Mouse (Mus musculus) liver, embryonic 13.5 days (tissue): Measurements from ENCODE around the gene Ccnt2. TPM values are rescaled to one million over a fixed set of nuclear protein-coding genes. Genes with fewer than 3 reads are reported as not detected.

ENCODE experiments used
- ATAC-seq: fragments of 200-750 bp; cut with Nextera tagmentation; 2 replicates; pipeline ENCODE4 v1.8.0; 2017; ENCODE audit warnings: low read depth, mild to moderate bottlenecking, moderate number of reproducible peaks, moderate library complexity
- DNase-seq: peaks from one replicate; pipeline ENCODE4 v3.0.0; 2022
- H3K27ac ChIP-seq: fragments of 300-500 bp; sonication (generic); 2 replicates; pipeline ENCODE4 v1.5.1; 2015; ENCODE audit warnings: moderate library complexity, mild to moderate bottlenecking, inconsistent platforms
- H3K27me3 ChIP-seq: fragments of 300-500 bp; sonication (generic); 2 replicates; pipeline ENCODE4 v1.6.1; 2015; ENCODE audit warnings: mild to moderate bottlenecking, inconsistent platforms
- H3K36me3 ChIP-seq: fragments of 300-500 bp; sonication (generic); 2 replicates; pipeline ENCODE4 v1.6.1; 2015; ENCODE audit warnings: mild to moderate bottlenecking, inconsistent platforms
- H3K4me1 ChIP-seq: fragments of 300-500 bp; sonication (generic); replicated peaks from 2 replicates; pipeline ENCODE4 v1.6.1; 2015; ENCODE audit warnings: inconsistent platforms
- H3K4me2 ChIP-seq: fragments of 300-500 bp; sonication (generic); 2 replicates; pipeline ENCODE4 v1.6.1; 2015; ENCODE audit warnings: inconsistent platforms, mild to moderate bottlenecking, moderate library complexity
- H3K4me3 ChIP-seq: fragments of 300-500 bp; sonication (generic); replicated peaks from 2 replicates; pipeline ENCODE4 v1.5.1; 2015; ENCODE audit warnings: mild to moderate bottlenecking, inconsistent platforms
- H3K9ac ChIP-seq: fragments of 300-500 bp; sonication (generic); 2 replicates; pipeline ENCODE4 v1.6.1; 2015; ENCODE audit warnings: mild to moderate bottlenecking, inconsistent platforms
- H3K9me3 ChIP-seq: fragments of 300-500 bp; sonication (generic); replicated peaks from 2 replicates; pipeline ENCODE4 v1.6.1; 2016; ENCODE audit warnings: inconsistent platforms
- WGBS: fragments of 180-500 bp; shearing (Covaris S2); methylation state at CpG from one replicate; pipeline ENCODE4 v1.1.7; 2015; ENCODE audit not compliant: insufficient replicate concordance; 5-methylcytosine and 5-hydroxymethylcytosine counted together
- polyA plus RNA-seq: library from polyadenylated mRNA; unstranded; fragments of >200 nt; fragmentation: Nextera tagmentation; extraction: Ambion mirVana; gene quantifications from 2 replicates; pipeline ENCODE4 v1.2.1, GENCODE M21; 2015

Gene Ccnt2
- polyA plus RNA-seq, 1 experiment from 2014 or later, result 28.0 TPM

DNA sequence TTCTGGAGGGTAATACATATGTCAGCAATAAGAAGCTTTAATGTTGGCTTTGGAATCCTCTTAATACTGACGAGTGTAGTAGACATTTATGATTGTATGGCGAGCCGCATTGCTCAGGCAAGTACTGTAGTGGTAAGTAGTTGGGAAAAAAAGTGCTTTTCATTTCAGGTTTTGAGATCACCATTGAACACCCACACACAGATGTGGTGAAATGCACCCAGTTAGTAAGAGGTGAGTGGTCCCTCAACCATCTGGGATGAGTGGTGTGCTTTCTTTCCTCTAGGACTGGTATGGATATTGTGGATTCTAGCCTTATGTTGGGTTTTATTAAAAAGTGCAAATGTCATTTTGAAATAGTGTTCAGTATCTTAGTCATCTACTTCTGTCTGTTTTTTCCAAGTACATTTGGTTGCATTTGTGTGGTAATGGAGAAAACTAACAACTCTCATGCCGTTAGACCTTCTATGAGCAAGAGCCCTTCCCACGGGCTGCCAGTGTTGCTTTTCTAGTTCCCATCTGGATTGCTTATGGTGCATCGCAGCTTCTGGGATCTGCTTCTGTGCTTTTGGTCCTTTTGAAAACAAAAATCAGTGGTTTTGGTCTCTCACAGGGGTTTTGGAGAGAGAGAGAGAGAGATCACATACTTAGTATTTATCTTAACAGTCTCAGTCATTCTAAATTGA lies 21.3 kb downstream of the Ccnt2 start:
- ATAC-seq, result no peak
- no peak for DNase-seq
- H3K4me2 ChIP-seq, result no peak overlapping the region
- H3K9ac ChIP-seq, result no peak overlapping the region
- no peak overlapping the region for H3K27ac ChIP-seq
- 87% methylated on average over 6 of the region's 6 CpGs for WGBS
- no peaks in the 10 kb centered on the region for H3K4me1 ChIP-seq
- H3K27me3 ChIP-seq, result no peaks in the 10 kb centered on the region
- no peak overlapping the region for H3K4me3 ChIP-seq
- no peaks in the 10 kb centered on the region for H3K9me3 ChIP-seq
- peaks cover 49% of the 10 kb centered on the region for H3K36me3 ChIP-seq

DNA sequence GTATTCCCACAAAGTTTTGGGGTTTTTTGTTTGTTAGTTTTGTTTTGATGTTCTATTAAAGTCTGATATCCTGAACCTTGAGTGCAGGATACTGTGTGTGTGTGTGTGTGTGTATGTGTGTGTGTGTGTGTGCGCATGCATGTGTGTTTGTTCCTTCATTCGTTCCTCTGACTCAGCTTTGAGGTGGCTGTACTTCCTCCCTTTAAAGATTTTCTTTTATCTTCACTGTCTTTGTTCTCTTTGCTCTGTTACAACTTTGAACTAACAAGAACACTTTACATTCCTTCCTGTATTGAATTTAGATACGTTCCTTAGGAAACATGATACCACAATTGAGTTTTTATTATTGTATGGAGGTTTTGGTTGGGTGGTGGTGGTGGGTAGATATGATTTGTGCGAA lies 22.4 kb downstream of the Ccnt2 start:
- H3K27ac ChIP-seq, result no peak overlapping the region
- no peaks in the 10 kb centered on the region for H3K27me3 ChIP-seq

DNA sequence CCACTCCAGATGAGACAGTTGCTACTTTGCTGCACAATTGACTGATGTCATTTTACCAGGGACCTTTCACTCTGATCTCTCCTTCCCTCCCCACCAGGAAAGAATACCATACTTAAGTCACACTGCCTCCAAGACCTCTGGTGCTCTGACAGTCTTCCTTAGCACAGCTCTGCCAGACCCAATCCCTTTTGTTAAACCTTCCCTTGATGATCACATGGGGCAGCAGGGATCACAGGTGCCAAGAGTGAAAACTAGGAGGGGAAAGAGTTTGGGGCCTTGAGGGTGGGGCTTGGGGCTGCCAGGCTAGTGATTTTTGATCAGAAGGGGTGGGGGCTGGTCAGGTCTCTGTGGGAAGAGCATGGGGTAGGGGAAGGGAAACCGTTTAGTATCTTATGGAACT lies 22.8 kb downstream of the Ccnt2 start:
- no peak overlapping the region for H3K4me2 ChIP-seq
- peaks cover 54% of the 10 kb centered on the region for H3K36me3 ChIP-seq
- H3K27ac ChIP-seq, result no peak overlapping the region
- no peaks in the 10 kb centered on the region for H3K27me3 ChIP-seq
- DNase-seq, result no peak
- WGBS, result 56% methylated on average over 1 of the region's 1 CpGs
- no peak for ATAC-seq
- H3K4me3 ChIP-seq, result no peak overlapping the region
- H3K9ac ChIP-seq, result no peak overlapping the region
- no peaks in the 10 kb centered on the region for H3K4me1 ChIP-seq
- no peaks in the 10 kb centered on the region for H3K9me3 ChIP-seq

More for the DNA sequence above, 22.4 kb downstream of the Ccnt2 start:
- no peak for ATAC-seq
- no peak for DNase-seq
- Histone ChIP-seq H3K9me3 (no peaks in the 10 kb centered on the region), H3K4me2 (no peak overlapping the region), H3K4me1 (no peaks in the 10 kb centered on the region), H3K9ac (no peak overlapping the region), H3K36me3 (peaks cover 54% of the 10 kb centered on the region), H3K4me3 (no peak overlapping the region)
- WGBS, result 70% methylated on average over 4 of the region's 4 CpGs

DNA sequence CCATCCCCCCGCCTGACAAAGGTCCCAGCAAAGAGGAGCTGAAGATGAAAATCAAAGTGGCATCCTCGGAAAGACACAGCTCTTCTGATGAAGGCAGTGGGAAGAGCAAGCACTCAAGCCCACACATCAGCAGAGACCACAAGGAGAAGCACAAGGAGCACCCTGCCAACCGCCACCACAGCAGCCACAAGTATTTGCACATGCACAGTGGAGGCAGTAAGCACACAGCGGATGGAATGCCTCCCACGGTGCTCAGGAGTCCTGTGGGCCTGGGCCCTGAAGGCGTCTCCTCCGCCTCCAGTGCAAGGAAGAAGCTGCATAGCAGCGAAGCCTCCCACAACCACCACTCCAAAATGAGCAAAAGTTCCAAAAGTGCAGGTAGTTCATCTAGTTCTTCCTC lies 29.0 kb downstream of the Ccnt2 start:
- H3K9me3 ChIP-seq, result no peaks in the 10 kb centered on the region
- peaks cover 69% of the 10 kb centered on the region for H3K36me3 ChIP-seq
- WGBS, result 92% methylated on average over 8 of the region's 8 CpGs

DNA sequence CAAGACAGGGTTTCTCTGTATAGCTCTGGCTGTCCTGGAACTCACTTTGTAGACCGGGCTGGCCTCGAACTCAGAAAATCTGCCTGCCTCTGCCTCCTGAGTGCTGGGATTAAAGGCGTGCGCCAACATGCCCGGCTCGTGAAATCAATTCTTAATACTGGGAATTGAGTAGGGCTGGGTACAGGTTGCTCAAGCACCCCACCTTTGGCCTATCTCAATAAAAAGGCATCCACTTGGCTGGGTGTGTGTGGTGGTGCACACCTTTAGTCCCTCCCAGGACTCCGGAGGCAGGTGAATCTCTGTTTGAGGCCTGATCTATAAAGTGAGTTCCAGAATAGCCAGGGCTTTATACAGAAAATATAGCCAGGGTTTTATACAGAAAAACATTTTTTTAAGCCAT lies 34.7 kb downstream of the Ccnt2 start:
- no peaks in the 10 kb centered on the region for H3K9me3 ChIP-seq
- no peak overlapping the region for H3K4me3 ChIP-seq
- H3K27ac ChIP-seq, result no peak overlapping the region
- H3K9ac ChIP-seq, result no peak overlapping the region
- ATAC-seq, result no peak
- no peaks in the 10 kb centered on the region for H3K4me1 ChIP-seq
- H3K36me3 ChIP-seq, result peaks cover 30% of the 10 kb centered on the region
- DNase-seq, result no peak
- WGBS, result 93% methylated on average over 7 of the region's 7 CpGs
- H3K4me2 ChIP-seq, result no peak overlapping the region
- H3K27me3 ChIP-seq, result no peaks in the 10 kb centered on the region

More for the DNA sequence above, 29.0 kb downstream of the Ccnt2 start:
- no peak overlapping the region for H3K4me3 ChIP-seq
- no peaks in the 10 kb centered on the region for H3K27me3 ChIP-seq
- no peak overlapping the region for H3K9ac ChIP-seq
- ATAC-seq (no peak), DNase-seq (no peak)
- H3K4me1 ChIP-seq, result no peaks in the 10 kb centered on the region
- H3K4me2 ChIP-seq, result no peak overlapping the region
- no peak overlapping the region for H3K27ac ChIP-seq

DNA sequence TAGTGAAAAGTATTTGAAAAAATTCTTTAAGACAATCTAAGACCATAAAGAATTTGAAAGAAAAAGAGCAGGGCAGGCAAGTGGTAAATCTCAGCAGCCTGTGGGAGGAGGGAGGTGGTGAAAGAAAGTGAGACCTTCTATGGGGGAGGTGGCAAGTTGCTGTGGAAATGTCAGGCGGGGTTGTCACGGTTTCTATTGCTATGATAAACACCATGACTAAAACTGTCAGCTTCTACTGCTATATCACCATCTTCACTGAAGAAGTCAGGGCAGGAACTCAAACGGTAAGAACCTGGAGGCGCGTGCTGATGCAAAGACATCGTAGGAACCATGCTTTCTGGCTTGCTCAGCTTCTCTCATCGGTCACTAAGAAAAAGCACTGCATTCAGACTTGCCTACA lies 39.0 kb downstream of the Ccnt2 start:
- Histone ChIP-seq H3K36me3 (peaks cover 5% of the 10 kb centered on the region; the same call in 1 of the 2 replicates), H3K27ac (no peak overlapping the region), H3K4me3 (no peak overlapping the region), H3K4me1 (no peaks in the 10 kb centered on the region), H3K9me3 (no peaks in the 10 kb centered on the region), H3K4me2 (no peak overlapping the region), H3K9ac (no peak overlapping the region), H3K27me3 (no peaks in the 10 kb centered on the region)
- WGBS, result 62% methylated on average over 7 of the region's 7 CpGs
- ATAC-seq, result no peak
- DNase-seq, result no peak

DNA sequence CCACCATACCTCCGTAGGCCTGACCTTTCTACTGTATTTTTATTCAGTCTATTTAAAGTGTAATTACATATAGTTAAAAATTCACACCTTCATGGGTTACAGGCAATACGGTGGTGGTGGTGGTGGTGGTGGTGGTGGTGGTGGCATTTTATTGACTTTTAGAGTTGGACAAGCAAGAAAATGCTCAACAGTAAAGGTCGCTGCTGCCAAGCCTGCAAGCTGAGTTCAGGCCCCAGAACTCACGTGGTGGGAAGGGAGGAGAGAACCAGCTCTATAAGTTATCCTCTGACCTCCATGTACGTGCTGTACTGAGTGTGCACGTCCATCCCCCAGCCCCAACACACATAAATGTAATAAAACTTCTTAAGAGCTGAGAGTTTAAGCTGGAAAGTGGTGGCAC lies 42.4 kb downstream of the Ccnt2 start:
- WGBS, result 64% methylated on average over 6 of the region's 6 CpGs
- no peak for ATAC-seq

DNA sequence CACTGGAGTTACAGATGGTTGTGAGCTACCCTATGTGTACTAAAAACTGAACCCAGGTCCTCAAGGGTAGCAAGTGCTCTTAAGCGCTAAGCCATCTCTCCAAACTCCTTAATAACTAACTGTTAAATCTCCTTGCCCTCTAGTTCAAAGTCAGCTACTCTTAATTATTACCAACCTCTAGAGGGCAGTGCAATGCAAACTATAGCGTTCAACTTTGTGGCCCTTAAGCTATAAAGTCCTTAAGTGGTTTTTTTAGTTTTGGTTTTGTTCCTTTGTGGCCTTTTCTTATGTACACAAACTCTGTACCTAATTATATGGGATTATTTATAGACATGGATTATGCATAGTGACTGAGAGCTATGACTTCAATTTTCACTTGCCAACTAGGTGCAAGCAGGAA lies 53.4 kb downstream of the Ccnt2 start:
- Histone ChIP-seq H3K36me3 (no peaks in the 10 kb centered on the region), H3K27me3 (no peaks in the 10 kb centered on the region), H3K4me2 (no peak overlapping the region), H3K4me1 (peaks cover 4% of the 10 kb centered on the region), H3K27ac (no peak overlapping the region), H3K4me3 (no peak overlapping the region), H3K9me3 (no peaks in the 10 kb centered on the region), H3K9ac (no peak overlapping the region)
- 12% methylated on average over 2 of the region's 2 CpGs for WGBS
- ATAC-seq, result no peak
- peak; percentile 9 for DNase-seq

More for the DNA sequence above, 42.4 kb downstream of the Ccnt2 start:
- Histone ChIP-seq H3K27me3 (no peaks in the 10 kb centered on the region), H3K9me3 (no peaks in the 10 kb centered on the region), H3K4me1 (no peaks in the 10 kb centered on the region), H3K9ac (no peak overlapping the region), H3K27ac (no peak overlapping the region), H3K4me3 (no peak overlapping the region), H3K36me3 (no peaks in the 10 kb centered on the region), H3K4me2 (no peak overlapping the region)
- DNase-seq, result no peak

DNA sequence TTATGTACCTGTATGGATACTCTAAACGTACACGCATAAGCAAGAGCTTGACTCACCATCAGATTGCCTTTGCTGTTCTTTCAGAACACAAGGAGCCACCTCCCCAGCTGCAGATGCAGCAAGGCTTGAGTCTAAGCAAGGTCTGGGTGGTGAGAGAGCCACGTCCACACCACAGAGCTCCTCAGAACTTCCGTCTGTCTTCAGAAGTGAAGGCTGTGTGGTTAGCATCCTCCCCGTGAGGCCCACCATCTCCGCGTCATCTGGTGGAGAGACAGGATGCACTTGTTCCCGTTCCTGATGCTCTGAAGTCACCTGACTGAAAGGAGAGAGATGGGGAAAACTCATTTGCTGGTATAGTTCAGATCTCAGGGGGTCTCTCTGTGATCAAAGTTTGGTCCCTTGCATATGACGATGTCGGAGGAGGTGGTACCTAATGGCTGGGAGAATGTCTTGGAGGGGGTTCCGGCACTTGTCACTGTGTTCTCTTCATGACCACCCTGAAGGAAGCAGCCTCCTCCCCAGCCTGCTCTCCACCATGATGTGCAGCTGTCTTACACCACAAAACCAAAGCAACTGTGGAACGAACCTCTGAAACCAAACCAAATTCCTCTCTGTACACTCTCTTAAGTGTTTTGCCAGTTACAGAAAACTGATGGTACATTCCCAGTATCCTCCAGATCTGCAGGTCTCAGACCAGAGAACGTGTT lies 56.4 kb downstream of the Ccnt2 start:
- Histone ChIP-seq H3K9me3 (no peaks in the 10 kb centered on the region), H3K4me2 (no peak overlapping the region), H3K4me3 (no peak overlapping the region), H3K9ac (no peak overlapping the region), H3K27me3 (no peaks in the 10 kb centered on the region), H3K27ac (no peak overlapping the region), H3K36me3 (no peaks in the 10 kb centered on the region), H3K4me1 (peaks cover 15% of the 10 kb centered on the region)
- WGBS, result 45% methylated on average over 13 of the region's 13 CpGs
- ATAC-seq, result no peak
- DNase-seq, result peak; percentile 6

DNA sequence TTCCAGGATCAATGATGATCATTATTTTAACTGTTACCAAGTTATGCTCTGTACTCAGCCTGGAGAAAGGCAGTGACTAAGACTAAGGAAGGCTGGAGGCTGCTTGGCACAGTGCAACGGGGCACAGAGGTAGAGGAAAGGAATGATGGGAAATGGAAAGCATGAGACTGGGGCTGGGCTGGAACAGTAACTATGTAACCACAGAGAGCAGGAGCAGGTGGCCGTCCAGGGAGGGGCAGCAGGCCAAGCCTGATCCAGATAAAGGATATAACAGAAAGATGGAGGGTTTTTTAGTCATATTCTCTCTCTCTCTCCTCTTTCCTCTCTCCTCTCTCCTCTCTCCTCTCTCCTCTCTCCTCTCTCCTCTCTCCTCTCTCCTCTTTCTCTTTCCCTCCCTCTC lies 59.8 kb downstream of the Ccnt2 start:
- DNase-seq, result no peak
- 5% methylated on average over 2 of the region's 2 CpGs for WGBS
- Histone ChIP-seq H3K4me3 (no peak overlapping the region), H3K4me1 (peaks cover 11% of the 10 kb centered on the region), H3K9ac (no peak overlapping the region), H3K4me2 (no peak overlapping the region), H3K36me3 (no peaks in the 10 kb centered on the region), H3K27me3 (no peaks in the 10 kb centered on the region), H3K27ac (no peak overlapping the region), H3K9me3 (no peaks in the 10 kb centered on the region)
- ATAC-seq, result no peak

DNA sequence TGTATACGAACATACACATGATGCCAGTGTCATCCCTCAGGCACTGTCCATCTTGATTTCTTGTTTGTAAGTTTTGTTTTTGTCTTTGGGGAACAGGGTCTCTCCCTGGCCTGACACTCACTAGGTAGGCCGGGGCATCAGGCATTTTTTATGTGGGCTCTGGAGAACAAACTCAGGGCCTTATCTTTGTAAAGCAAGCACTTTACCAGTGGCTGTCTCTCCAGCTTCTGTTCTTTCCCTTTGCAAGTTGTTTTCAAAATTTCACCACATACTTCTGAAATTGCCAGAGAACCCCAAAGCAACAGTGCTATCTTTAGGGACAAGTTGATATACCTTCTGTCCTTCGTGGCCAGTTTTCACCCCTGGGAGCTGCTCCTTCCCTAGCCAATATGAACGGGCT lies 60.2 kb downstream of the Ccnt2 start:
- Histone ChIP-seq H3K9ac (no peak overlapping the region), H3K9me3 (no peaks in the 10 kb centered on the region), H3K4me1 (peaks cover 11% of the 10 kb centered on the region), H3K27me3 (no peaks in the 10 kb centered on the region), H3K36me3 (no peaks in the 10 kb centered on the region), H3K4me2 (no peak overlapping the region), H3K27ac (peak overlapping the region; percentile 16; the same call in 1 of the 2 replicates), H3K4me3 (no peak overlapping the region)
- DNase-seq (no peak), ATAC-seq (no peak)
- 35% methylated on average over 4 of the region's 4 CpGs for WGBS

DNA sequence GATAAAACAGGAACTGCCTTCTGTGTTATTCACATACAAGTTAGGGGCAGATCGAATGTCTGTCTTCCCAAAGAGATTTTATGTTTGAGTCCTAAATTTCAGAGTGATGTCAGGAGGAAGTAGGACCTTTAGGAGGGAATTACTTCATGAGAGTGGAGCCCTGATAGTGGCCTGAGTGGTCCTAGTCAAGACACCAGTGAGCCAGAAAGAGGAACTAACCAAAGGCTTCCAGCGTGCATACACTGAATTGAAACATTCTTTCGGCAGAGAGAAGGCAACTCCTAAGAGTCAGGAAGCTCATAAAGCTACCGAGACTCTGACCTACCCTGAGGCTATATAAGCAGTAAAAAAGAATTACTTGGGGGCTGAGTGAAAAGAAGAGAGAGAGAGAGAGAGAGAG lies 62.7 kb downstream of the Ccnt2 start:
- Histone ChIP-seq H3K27me3 (no peaks in the 10 kb centered on the region), H3K9me3 (no peaks in the 10 kb centered on the region), H3K4me3 (no peak overlapping the region), H3K4me2 (no peak overlapping the region), H3K36me3 (no peaks in the 10 kb centered on the region), H3K9ac (no peak overlapping the region), H3K4me1 (peaks cover 11% of the 10 kb centered on the region), H3K27ac (no peak overlapping the region)
- 24% methylated on average over 4 of the region's 4 CpGs for WGBS
- ATAC-seq (no peak), DNase-seq (no peak)
